Mouse (Mus musculus): ENCODE results near the gene Mall.

Gene Mall

GRCm38 (mm10) chr2:127728661-127729450, 876 bp downstream of the Mall start:
- no peak for DNase-seq

GRCm38 (mm10) chr2:127728146-127728545, 1.6 kb downstream of the Mall start:
- no peak for DNase-seq

- DNase-seq, result no peak
These were observed 6.5 kb downstream of the Mall start for GRCm38 (mm10) chr2:127723193-127723592.

- DNase-seq, result no peak
These were observed 7.4 kb downstream of the Mall start for GRCm38 (mm10) chr2:127722176-127722892.

GRCm38 (mm10) chr2:127718839-127719468, 10.8 kb downstream of the Mall start:
- DNase-seq, result no peak

GRCm38 (mm10) chr2:127714726-127715125, 15.0 kb downstream of the Mall start:
- DNase-seq, result no peak

- DNase-seq, result no peak
These were observed 20.9 kb downstream of the Mall start for GRCm38 (mm10) chr2:127708792-127709191.

- DNase-seq, result no peak
These were observed 21.7 kb downstream of the Mall start for GRCm38 (mm10) chr2:127708060-127708459.

- no peak for DNase-seq
These were observed 24.5 kb downstream of the Mall start for GRCm38 (mm10) chr2:127705267-127705666.

- no peak for DNase-seq
These were observed 40.5 kb downstream of the Mall start for GRCm38 (mm10) chr2:127689239-127689638.

- DNase-seq, result peak; percentile 65
These were observed 45.9 kb downstream of the Mall start for GRCm38 (mm10) chr2:127683687-127684331.

- peak; percentile 14 for DNase-seq
These were observed 61.8 kb downstream of the Mall start for GRCm38 (mm10) chr2:127667843-127668506.

GRCm38 (mm10) chr2:127667015-127667414, 62.7 kb downstream of the Mall start:
- DNase-seq, result no peak

- no peak for DNase-seq
These were observed 67.0 kb downstream of the Mall start for GRCm38 (mm10) chr2:127662708-127663107.

- no peak for DNase-seq
These were observed 73.5 kb downstream of the Mall start, which contains the start of gene Mal for GRCm38 (mm10) chr2:127656086-127656720. Mal (minus strand) TSS chr2:127656695.

GRCm38 (mm10) chr2:127655419-127655818, 74.3 kb downstream of the Mall start:
- DNase-seq, result no peak

- DNase-seq, result no peak
These were observed 74.9 kb downstream of the Mall start for GRCm38 (mm10) chr2:127654786-127655185.

All from thymus, postnatal 4 days (tissue).